ENCODE assay signal across 9 mouse cellular contexts in genomic region chr16:92827663-92828307, GRCm38 (mm10). TPM values are rescaled to one million over a fixed set of nuclear protein-coding genes. Genes with fewer than 3 reads are reported as not detected.
DNase-seq lines count a peak whose midpoint lies in the region; ATAC-seq lines count a peak whose summit lies in the region.
"Had no signal": no experiment of that assay in that cellular context is flagged by ENCODE, and none has a peak within 500 bp of the region (broad histone marks: within the 10 kb centered on the region; RNA-seq: fewer than 3 reads in every experiment).

No protein-coding gene starts in this region.

- H3K27ac ChIP-seq in midbrain, embryonic 14.5 days (replicated peaks; ENCODE audit: low read depth, low read length) = no peak overlapping the region
- H3K27ac ChIP-seq in midbrain, embryonic 16.5 days (ENCODE audit: low read length) = no peak overlapping the region
- H3K27ac ChIP-seq in embryonic facial prominence, embryonic 11.5 days (replicated peaks; ENCODE audit: low read depth, low read length) = no peak overlapping the region
- H3K27ac ChIP-seq: embryonic facial prominence, embryonic 13.5 days had no signal

- no peak overlapping the region for H3K9ac ChIP-seq in midbrain, embryonic 14.5 days (replicated peaks; ENCODE audit: low read length)
- H3K9ac ChIP-seq in midbrain, embryonic 16.5 days (ENCODE audit: low read depth, low read length) = no peak overlapping the region
- H3K9ac ChIP-seq in embryonic facial prominence, embryonic 11.5 days (replicated peaks; ENCODE audit: low read length) = no peak overlapping the region
- H3K9ac ChIP-seq: embryonic facial prominence, embryonic 13.5 days had no signal

- intact Hi-C loops in gastrocnemius, postnatal 14 days (cut with DNase I; ENCODE audit: low total_unique reads) = loop anchor here (10.0 kb wide), 1 partner anchor 157 kb away; no protein-coding TSS in a partner anchor

- ATAC-seq in midbrain, embryonic 14.5 days (ENCODE audit: low FRiP score, low TSS enrichment) = no peak
- no peak for ATAC-seq in midbrain, embryonic 16.5 days
- ATAC-seq in embryonic facial prominence, embryonic 11.5 days (replicated peaks; ENCODE audit: insufficient number of reproducible peaks, low FRiP score, low TSS enrichment, low read depth) = no peak
- no peak for ATAC-seq in cerebellum, adult (ENCODE audit: insufficient number of reproducible peaks, low FRiP score, low TSS enrichment)

- peaks cover 8% of the 10 kb centered on the region for H3K4me1 ChIP-seq in midbrain, embryonic 14.5 days (ENCODE audit: control insufficient read depth, insufficient read depth, low read length)
- H3K4me1 ChIP-seq in midbrain, embryonic 16.5 days (ENCODE audit: control insufficient read depth, insufficient read depth, low read length) = no peaks in the 10 kb centered on the region
- H3K4me1 ChIP-seq in embryonic facial prominence, embryonic 11.5 days (ENCODE audit: control insufficient read depth, insufficient read depth, low read length) = no peaks in the 10 kb centered on the region

- peak; percentile 37 for DNase-seq in gastrocnemius, postnatal 14 days
- no peak for DNase-seq in gastrocnemius, postnatal 4 days (ENCODE audit: low spot score in 2 of 2)
- DNase-seq in midbrain, embryonic 14.5 days = peak; percentile 33
- peak; percentile 30 for DNase-seq in embryonic facial prominence, embryonic 11.5 days (ENCODE audit: low spot score)
- DNase-seq in thymus, postnatal 25 days = peak; percentile 72
- DNase-seq in left cerebral cortex, adult 8-10 months (ENCODE audit: low spot score in 2 of 2) = no peak

- no peak overlapping the region for H3K4me2 ChIP-seq in midbrain, embryonic 14.5 days (ENCODE audit: low read length)
- no peak overlapping the region for H3K4me2 ChIP-seq in midbrain, embryonic 16.5 days (ENCODE audit: low read length)
- no peak overlapping the region for H3K4me2 ChIP-seq in embryonic facial prominence, embryonic 11.5 days (ENCODE audit: low read depth, low read length)
- H3K4me2 ChIP-seq: embryonic facial prominence, embryonic 13.5 days had no signal

- no peaks in the 10 kb centered on the region for H3K9me3 ChIP-seq in midbrain, embryonic 14.5 days (ENCODE audit: control insufficient read depth, low read length)
- H3K9me3 ChIP-seq in midbrain, embryonic 16.5 days (replicated peaks; ENCODE audit: control insufficient read depth, low read length, poor library complexity, severe bottlenecking) = no peaks in the 10 kb centered on the region
- H3K9me3 ChIP-seq in embryonic facial prominence, embryonic 11.5 days (replicated peaks; ENCODE audit: control insufficient read depth, low read length) = no peaks in the 10 kb centered on the region
- H3K9me3 ChIP-seq: embryonic facial prominence, embryonic 13.5 days had no signal

- H3K4me3 ChIP-seq in midbrain, embryonic 14.5 days (replicated peaks; ENCODE audit: low read depth, low read length) = no peak overlapping the region
- H3K4me3 ChIP-seq in midbrain, embryonic 16.5 days (ENCODE audit: low read depth, low read length) = no peak overlapping the region
- H3K4me3 ChIP-seq in embryonic facial prominence, embryonic 11.5 days (ENCODE audit: low read depth, low read length) = no peak overlapping the region
- H3K4me3 ChIP-seq: embryonic facial prominence, embryonic 13.5 days had no signal

- WGBS in midbrain, embryonic 14.5 days = 48% methylated on average over 7 of the region's 7 CpGs
- 45% methylated on average over 7 of the region's 7 CpGs for WGBS in midbrain, embryonic 16.5 days
- 64% methylated on average over 7 of the region's 7 CpGs for WGBS in embryonic facial prominence, embryonic 11.5 days

- peaks cover 3% of the 10 kb centered on the region; the same call in 1 of the 2 replicates for H3K27me3 ChIP-seq in midbrain, embryonic 14.5 days (ENCODE audit: control insufficient read depth, insufficient read depth, low read length)
- no peaks in the 10 kb centered on the region for H3K27me3 ChIP-seq in midbrain, embryonic 16.5 days (ENCODE audit: control insufficient read depth, insufficient read depth, low read depth, low read length)
- H3K27me3 ChIP-seq in embryonic facial prominence, embryonic 11.5 days (ENCODE audit: control insufficient read depth, insufficient read depth, low read length) = no peaks in the 10 kb centered on the region
- H3K27me3 ChIP-seq: embryonic facial prominence, embryonic 13.5 days had no signal

- H3K36me3 ChIP-seq in midbrain, embryonic 14.5 days (ENCODE audit: control insufficient read depth, insufficient read depth, low read length) = no peaks in the 10 kb centered on the region
- H3K36me3 ChIP-seq in midbrain, embryonic 16.5 days (ENCODE audit: control insufficient read depth, insufficient read depth, low read length) = no peaks in the 10 kb centered on the region
- H3K36me3 ChIP-seq in embryonic facial prominence, embryonic 11.5 days (replicated peaks; ENCODE audit: control insufficient read depth, insufficient read depth, low read depth, low read length) = no peaks in the 10 kb centered on the region
- H3K36me3 ChIP-seq: embryonic facial prominence, embryonic 13.5 days had no signal

RNA-seq across cellular contexts. Expression of gene Runx1, which starts 1.8 kb away (rescaled TPM):
- total RNA-seq in gastrocnemius, postnatal 14 days (2021) = 1 to 10 TPM; 3.8 to 5.3 TPM
- 10 to 100 TPM; 11.1 to 11.6 TPM for total RNA-seq in gastrocnemius, postnatal 4 days (2021)
- polyA plus RNA-seq in midbrain, embryonic 14.5 days (2014; fragmentation: Nextera tagmentation; extraction: Ambion mirVana) = 0.59 and 0.76 TPM in 2 replicates
- polyA plus RNA-seq in midbrain, embryonic 16.5 days (2015; fragmentation: Nextera tagmentation; extraction: Ambion mirVana) = 0.59 and 0.71 TPM in 2 replicates
- 4.2 and 4.3 TPM in 2 replicates for polyA plus RNA-seq in embryonic facial prominence, embryonic 11.5 days (2014; fragmentation: Nextera tagmentation; extraction: Ambion mirVana)
- 1 to 10 TPM in 3 of 4 experiments, under 1 TPM in 1; 0.87 to 6.6 (median 2.4) TPM for total RNA-seq in left cerebral cortex, adult 8-10 months (2022)

Comparison
In these comparisons a context has a peak if more than half of its experiments do, and no peak if none do; other contexts are left out.
1. DNase-seq: peak in gastrocnemius, postnatal 14 days (single experiment), midbrain, embryonic 14.5 days (single experiment), embryonic facial prominence, embryonic 11.5 days (single experiment) and thymus, postnatal 25 days (single experiment); none in gastrocnemius, postnatal 4 days (0 of 2) and left cerebral cortex, adult 8-10 months (0 of 2).